Mouse (Mus musculus) R1 (cell line): Measurements from ENCODE around the gene Togaram1.

Experiments used
- DNase-seq: peaks from one replicate; pipeline ENCODE4 v3.0.0-alpha.2; 2018; ENCODE audit warnings: low read depth, low spot score

Gene Togaram1

DNA sequence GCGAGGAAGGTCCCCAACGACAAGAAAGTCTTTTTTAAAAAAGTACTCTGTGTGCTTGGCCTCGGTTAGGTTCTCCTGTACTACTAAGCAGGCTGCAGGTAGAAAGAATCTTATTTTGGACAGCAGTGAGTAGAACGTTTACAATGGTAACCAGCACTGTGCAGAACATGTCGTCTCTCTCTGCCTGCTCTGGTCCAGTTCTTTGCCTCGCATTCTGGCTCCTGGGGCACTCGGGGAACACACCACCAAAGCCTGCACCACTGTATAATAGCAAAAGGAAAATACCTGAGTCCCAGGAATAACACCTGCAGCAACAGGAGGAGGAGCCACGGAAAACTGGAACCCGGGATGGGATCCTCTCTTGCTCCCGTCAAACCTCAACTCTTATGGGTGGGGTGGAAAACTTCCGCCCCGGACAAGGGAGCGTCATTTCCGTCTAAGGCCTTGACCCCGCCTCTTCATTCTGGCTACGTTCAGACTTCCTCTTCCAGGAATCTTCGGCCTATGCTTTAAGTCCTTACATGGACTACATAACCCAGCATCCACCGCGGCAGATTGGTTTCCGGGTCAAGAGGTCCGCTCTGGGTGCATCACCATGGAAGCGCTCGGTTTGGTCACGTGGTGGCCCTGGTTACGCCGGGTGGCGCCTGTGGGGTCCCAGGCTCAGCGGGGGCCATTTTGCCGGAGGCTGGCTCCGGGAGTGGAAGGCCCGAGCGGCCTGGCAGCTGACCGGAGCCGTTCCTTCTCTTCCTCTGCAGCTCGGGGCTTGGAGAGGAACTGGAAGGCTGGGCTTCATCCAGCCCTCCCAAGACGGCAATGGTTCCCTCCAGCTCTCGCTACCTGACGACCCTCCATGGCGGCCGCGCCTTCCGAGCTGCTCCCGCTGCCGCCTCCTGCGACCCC, at the start of gene Togaram1, which contains the start of gene Klhl28:
Togaram1 (plus strand) TSS at position 681 of the 903 bp plus-strand sequence.
Klhl28 (minus strand) TSS at position 411 of the 903 bp plus-strand sequence.
- peak; percentile 100 for DNase-seq

DNA sequence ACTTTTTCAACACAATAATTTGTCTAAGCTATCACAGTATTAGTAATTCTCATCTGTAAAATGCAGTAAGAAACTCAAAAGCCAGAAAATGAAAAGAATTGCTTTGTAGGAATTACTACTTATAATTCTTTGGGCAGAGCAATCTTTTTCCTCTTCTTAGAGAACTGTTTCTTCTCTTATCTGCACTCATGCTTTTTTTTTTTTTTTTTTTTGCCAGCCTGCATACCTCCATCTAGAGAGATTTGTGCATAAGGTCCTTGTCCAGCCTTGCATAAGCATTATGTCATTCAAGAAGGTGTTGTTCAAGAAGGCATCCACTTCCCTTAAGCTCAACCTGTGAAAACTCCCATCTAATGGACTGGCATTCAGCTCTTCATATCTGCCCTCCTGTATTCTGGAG, 48.9 kb upstream of the Togaram1 start:
- DNase-seq, result no peak

DNA sequence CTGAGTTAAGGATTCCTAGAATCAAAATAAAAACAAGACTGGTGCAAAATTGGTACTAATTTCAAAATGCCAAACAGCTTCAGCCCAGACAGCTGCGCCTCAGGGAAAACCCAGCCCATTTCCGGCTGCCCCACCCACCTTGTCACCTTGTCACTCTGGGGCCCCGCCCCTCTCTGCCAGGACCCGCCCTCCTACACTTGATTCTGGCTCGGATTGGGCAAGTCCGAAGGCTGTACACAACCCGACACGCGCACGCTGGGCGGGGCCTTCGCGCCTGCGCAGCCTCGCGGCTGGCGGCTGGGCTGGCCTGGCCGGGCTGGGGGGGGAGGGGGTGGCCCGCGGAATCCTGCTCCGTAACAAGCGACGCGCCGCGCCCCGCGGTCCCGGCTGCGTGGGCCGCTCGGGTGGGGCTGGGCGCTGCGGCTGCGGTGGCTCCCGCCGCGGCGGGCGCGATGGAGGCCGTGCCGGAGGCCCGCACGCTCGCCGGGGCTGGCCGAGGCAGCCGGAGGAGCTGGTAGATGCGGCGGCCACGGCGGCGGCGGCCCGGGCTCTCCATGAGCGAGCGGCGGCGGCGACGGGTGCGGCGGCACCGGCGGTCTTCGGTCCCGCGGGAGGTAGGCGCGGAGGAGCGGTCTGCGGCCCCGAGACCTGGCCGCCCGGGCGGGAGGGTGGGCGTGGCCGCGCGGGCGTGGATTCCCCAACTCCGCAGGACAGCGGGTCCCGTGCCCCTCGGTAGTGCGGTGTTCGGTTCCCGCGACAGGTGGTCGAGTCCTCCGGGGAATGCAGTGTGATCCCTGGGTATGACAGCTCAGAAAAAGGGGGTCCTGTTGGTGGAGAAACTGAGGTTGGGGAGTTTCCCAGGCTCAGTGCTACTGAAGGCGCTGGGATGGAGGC, 47.8 kb upstream of the Togaram1 start, which contains the start of gene Gm527:
Gm527 (plus strand) TSS at position 329 of the 894 bp plus-strand sequence.
- DNase-seq, result peak; percentile 96

DNA sequence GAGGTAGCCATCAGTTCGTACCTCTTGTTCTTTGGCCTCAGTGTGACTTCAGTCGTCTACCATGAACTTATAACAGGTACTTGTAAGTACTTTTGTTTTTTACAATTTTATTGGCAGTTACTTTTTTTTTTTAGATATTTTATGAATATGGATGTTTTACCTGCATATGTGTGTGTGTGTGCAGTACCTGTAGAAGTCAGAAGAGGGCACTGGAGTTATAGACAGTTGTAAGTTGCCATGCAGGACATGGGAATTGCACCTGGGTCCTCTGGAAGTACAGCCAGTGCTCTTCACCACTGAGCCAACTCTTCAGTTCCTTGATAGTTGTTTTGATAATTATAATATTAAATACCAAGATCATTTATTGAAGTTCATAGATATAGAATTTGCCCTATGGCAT, 28.1 kb upstream of the Togaram1 start:
- peak; percentile 45 for DNase-seq

DNA sequence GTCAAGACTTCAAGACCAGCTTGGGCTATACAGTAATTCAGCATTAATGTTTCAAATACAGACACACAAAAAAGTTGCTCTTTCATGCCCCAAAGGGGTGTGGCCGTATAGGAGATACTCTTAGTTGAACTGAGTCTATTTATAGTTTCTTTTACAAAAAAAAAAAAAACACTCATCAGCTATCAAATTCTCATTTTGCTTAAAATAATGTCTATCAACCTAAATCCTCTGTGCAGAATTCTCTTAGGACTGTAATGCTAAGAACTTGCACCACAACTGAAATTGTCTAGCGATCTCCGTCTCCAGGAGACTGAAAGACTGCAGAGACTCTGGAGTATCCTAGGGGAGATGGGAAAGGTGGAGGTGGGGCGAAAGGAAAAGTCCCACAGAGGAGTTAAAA, 1.0 kb upstream of the Togaram1 start:
- no peak for DNase-seq

DNA sequence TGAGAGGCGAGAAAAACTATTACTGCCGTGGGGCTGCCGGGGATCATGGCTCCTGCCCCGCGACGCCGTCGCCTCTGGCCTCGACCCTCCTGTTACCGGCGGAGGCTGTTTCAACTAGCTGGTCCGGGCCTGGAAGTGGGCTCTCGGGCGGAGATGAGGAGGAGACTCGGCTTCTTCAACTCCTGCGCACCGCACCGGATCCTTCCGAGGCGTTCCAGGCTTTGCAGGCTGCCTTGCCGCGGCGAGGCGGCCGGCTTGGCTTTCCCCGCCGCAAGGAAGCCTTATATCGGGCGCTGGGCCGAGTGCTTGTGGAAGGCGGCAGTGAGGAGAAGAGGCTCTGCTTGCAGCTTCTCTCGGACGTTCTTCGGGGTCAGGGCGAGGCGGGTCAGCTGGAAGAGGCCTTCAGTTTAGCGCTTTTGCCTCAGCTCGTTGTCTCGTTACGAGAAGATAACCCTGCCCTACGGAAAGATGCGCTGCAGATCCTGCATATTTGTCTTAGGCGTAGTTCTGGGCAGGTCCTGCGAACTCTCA, 562 bp downstream of the Togaram1 start:
- peak; percentile 75 for DNase-seq

DNA sequence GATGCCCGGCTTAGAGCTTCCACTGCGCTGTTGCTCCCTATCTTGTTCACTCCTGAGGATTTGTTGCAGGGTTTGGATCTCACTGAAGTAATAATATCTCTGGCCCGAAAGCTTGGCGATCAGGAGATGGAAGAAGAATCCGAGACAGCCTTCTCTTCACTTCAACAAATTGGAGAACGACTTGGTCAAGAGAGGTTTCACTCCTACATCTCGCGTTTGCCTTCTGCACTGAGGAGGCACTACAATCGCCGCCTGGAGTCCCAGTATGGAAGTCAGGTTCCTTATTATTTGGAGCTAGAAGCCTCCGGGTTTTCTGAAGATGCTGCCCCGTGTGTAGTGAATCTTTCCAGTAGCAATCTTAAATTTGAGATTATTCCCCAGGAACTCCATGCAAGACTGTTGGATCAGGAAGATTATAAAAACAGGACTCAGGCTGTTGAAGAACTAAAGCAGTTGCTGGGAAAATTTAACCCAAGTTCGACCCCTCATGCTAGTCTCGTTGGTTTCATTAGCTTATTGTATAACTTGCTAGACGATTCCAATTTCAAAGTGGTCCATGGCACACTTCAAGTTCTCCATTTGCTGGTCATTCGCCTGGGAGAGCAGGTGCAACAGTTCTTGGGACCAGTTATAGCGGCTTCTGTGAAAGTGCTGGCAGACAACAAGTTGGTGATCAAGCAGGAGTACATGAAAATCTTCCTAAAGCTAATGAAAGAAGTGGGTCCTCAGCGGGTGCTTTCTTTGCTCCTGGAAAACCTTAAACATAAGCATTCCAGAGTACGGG, 1.2 kb downstream of the Togaram1 start:
- peak; percentile 25 for DNase-seq

DNA sequence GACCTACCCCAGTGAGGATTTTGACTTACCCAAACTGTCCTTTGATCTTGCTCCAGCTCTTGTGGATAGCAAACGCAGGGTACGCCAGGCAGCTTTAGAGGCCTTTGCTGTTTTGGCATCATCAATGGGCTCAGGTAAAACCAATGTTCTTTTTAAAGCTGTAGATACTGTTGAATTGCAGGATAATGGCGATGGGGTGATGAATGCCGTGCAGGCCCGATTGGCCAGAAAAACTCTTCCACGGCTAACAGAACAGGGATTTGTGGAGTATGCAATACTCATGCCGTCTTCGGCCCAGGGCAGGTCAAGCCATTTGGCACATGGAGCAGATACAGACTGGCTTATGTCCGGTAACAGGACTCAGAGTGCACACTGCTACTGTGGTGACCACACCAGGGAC, 1.9 kb downstream of the Togaram1 start:
- DNase-seq, result no peak

DNA sequence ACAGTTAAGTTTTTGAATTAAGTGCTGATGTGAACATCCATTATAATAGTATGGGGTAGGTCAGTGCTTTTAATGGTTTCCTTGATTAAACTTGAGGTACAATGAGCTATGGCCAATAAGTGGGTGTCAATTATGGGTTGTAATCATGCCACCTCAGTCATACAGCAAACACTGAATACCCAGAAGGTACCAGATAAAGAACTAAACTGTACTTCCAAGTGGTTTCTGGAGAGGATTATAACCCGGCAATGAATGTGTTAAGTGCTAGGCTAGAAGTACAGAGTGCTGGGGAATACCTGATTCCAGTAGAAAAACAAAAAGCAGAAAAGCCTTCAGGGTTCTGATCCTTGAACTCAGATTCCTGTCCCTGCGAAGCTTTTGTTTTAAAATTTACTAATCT, 2.5 kb downstream of the Togaram1 start:
- DNase-seq, result no peak

DNA sequence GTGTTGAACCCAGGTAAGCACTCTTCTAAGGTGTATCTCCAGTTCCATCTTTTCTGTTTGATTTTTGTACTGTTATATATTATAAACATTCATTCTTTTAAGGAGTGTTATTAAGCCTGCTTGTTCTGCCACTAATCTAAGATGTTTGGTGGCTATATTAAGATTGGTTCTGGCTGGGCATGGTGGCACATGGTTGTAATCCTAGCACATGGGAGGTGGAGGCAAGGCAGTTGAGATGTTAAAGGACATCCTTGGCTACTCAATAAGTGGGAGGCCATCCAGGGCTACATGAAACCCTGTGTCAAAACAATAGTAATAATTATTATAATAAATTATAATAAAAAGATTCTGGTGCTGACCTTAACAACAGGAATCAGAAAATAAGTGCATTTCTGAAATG, 5.8 kb downstream of the Togaram1 start:
- no peak for DNase-seq

DNA sequence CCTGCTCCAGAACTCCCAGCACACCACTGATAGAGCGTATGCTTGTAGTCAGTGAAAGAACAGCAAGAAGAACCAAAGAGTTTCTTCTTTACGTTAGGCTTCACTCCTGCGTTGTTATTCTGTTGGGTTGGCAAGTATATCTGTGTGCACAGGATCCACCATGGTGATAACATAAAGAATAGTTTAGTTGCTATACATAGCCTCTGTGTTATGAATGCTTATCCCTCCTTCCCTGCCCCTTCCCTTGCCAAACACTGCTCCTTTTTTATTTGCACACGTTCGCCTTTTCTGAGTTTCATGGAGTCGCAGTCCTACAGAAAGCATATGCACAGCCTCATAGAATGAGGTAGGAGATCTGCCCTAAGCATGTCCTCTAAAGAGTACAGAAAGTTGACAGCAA, 6.5 kb downstream of the Togaram1 start:
- DNase-seq, result no peak

DNA sequence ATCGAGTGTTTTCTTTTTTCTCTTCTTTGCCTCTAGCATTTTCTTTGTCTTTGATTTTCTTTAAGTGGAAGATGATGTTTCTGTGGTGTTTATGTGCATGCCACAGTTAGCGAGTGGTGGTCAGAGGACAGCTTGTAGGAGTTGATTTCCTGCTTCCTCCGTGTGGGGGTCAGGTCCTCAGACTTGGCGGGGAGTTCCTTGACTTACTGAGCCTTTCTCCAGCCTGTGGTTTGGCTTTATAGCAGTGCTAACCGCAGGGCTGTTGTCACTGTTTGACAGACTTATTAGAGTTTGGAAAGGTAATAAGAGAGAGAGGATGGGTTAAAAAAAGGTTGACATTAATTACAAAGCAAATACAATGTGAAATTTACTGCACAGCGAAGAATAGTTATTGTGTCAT, 10.0 kb downstream of the Togaram1 start:
- DNase-seq, result no peak

DNA sequence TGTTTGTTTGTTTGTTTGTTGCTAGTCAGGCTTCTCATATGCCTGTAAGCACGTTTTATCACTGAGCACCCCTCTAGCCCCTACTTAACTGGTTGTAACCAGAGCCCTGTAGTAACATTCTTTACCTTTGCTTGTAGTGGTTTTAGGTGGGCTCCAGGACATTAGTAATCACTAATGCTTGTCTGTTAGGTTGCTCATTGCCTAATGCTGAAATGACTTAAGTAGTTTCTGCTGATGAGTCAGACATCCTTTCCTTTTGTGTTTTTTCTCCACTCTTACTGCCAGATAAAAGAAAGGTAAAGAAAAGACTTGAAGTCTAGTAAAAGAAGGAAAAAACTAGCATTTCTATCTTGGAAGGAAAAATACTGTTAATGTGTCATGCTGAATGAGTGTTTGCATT, 10.6 kb downstream of the Togaram1 start:
- DNase-seq, result no peak

DNA sequence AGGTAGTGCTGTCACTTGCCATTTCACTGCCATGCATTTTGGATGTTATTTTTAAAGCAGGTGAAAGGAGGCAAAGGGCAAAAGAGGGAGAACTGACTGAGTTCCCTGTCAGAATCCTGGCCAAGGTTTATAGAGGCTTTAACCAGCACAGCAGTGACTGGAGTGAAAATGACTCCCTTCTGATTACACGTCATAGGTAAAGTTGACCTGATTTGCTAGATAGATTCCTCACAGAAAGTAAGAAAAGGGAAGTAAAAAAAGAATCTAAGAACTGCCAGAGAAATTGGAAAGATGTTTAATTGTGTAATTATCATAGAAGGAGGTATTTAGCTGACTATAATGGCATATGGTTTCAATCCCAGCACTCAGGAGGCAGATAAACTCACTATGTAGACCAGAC, 11.9 kb downstream of the Togaram1 start:
- no peak for DNase-seq

DNA sequence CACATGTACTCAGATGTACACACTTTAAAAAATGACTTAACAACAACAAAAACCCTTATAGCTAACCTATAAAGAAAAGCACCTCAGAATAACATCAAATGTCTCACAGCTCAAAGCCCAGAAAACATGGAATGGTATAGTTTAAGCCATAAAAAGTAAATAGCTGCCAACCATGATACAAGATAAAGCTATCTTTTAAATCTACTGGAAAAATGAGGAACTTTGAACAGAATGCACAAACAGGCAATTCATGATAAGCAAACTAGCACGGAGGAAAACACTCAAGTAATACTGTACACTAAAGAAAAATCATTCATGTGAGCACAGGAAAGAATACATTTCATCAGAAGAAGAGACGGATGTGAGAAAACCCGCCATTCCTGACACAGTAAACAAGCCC, 42.1 kb downstream of the Togaram1 start:
- no peak for DNase-seq

DNA sequence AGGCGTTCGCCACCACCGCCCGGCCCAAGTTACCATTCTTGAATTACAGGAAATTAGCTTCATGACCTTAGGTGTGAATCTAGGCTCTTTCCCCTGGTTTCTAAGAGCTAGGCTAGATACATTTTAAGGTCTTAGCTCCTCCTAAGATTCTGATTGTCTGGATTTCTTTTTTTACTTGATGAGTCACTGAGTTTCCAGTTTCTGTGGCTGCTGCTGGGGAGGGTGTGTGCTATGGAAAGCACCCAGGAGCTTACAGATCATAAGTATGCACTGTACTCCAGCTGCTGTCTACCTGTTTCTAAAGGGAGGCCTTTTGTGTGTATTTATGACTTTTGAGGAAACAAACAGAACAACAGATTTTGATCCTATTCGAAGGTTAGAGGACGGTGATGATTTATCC, 57.2 kb downstream of the Togaram1 start:
- no peak for DNase-seq

DNA sequence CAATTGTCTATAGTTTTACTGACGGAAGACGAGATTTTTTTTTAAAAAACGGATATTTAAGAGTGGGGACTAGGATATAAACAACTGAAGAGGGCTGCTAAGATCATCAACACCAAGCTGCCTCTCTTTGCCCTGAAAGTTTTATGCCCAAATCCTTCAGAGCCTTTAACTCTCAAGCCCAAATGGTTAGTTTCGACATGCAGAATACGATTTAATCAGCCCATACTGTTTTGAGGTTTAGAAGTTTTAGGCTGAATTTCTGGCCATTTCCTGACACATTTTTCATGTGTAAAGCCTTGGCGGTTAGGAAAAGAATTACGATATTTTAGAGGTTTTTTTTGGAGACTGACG, 70.2 kb downstream of the Togaram1 start:
- DNase-seq, result no peak

DNA sequence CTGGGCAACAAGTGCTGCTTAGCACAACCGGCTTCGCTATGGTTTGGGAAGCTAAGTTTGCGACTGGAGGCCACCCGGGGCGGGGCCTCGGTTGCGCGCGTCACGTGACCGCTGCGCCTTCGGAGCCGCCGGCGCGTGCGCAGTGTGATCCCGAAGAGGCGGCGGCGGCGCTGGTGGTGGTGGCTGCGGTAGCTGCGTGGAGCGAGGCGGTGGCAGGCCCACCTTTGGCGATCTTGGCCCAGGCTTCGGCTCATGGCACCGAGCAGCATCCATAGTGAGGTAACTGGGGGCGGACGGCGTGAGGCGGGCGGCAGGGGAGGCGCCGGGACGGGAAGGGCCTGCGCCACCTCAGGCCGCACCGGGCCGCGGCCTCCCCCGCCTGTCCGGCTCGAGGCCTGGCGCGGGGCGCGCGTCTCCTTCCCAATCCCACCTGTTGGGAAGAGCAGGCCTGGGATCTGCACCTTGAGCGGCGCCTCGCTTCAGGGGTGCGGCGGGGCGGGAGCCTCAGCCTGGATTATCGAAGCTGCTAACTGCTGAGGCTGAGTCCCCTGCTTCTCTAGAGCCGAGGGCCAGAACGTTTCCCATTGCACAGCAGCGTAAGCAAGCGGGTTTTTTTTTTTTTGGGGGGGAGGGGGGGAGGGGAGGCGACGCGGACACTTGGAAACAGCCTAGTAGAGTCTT, 70.7 kb downstream of the Togaram1 start, which contains the start of gene Prpf39:
Prpf39 (plus strand) TSS at position 144 of the 681 bp plus-strand sequence.
- DNase-seq, result peak; percentile 84

DNA sequence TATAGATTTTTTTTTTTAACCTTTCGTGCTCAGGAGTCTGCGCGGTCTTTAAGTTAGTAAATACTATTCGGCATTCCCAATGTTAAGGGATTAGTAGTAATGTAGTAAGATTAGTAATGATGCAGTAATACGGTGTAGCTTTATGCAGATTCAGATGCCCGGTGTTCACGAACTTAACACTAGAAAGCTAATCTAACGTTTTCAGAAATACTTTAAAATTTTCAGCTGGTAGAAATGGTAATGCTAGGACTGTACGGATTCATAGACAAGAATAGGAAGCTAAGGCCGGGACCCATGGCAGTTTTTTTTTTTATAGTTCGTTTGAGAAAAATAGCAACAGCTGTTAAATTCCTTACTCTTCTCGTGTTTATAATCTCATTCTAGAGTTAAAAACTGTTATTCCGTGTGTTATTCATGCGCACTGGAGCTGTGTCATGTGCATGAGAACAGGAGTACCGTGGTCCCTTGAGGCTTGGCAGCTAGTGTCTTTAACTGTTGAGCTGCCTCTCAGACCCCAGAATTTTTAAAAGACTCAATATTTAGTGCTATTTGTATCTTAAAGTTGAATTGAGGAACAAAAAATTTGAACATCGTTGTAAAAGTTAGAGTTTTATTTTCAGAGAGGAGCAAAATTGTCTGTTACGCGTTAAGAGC, 71.4 kb downstream of the Togaram1 start:
- DNase-seq, result no peak

DNA sequence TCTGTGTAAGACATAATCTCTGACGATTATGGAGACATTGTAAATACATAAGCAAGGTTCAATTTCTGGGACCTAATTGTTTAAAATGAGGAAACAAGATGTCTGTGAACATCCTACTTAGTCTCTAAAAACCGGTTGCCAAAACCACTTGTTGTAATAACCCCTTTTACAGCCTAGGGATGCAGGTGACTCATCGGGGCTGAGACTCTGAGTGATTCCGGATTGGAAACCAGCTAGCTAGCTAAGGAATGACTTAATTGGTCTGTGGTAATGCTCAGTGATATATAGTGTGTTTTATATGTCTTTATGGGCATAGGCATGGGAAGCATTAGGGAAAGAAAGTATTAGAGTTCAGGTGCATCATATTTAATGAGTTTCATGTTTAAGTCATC, 71.9 kb downstream of the Togaram1 start:
- no peak for DNase-seq
